Mouse (Mus musculus) lung, postnatal 0 days (tissue): ENCODE data around the gene Aff1. TPM values are rescaled to one million over a fixed set of nuclear protein-coding genes. Genes with fewer than 3 reads are reported as not detected.
A peak's percentile ranks its signal among the peaks of the same experiment; 100 is the strongest.

Experiments used
- ATAC-seq: fragments of 200-750 bp; cut with Nextera tagmentation; 2 replicates; pipeline ENCODE4 v1.8.0; 2017; ENCODE audit warnings: moderate library complexity
- DNase-seq: peaks from one replicate; pipeline ENCODE4 v3.0.0-alpha.2; 2016; ENCODE audit warnings: low spot score
- H3K27ac ChIP-seq: fragments of 300-500 bp; sonication (generic); 2 replicates; pipeline ENCODE4 v1.5.1; 2014; ENCODE audit warnings: antibody characterized with exemption, mild to moderate bottlenecking, low read length, mixed read lengths
- H3K27me3 ChIP-seq: fragments of 300-500 bp; sonication (generic); replicated peaks from 2 replicates; pipeline ENCODE4 v1.6.1; 2014; ENCODE audit warnings: low read length, mixed read lengths; ENCODE audit not compliant: insufficient read depth
- H3K36me3 ChIP-seq: fragments of 300-500 bp; sonication (generic); 2 replicates; pipeline ENCODE4 v1.6.1; 2014; ENCODE audit warnings: low read length, mixed read lengths; ENCODE audit not compliant: insufficient read depth
- H3K4me1 ChIP-seq: fragments of 300-500 bp; sonication (generic); 2 replicates; pipeline ENCODE4 v1.6.1; 2014; ENCODE audit warnings: antibody characterized with exemption, low read depth, low read length, mixed read lengths; ENCODE audit not compliant: insufficient read depth
- H3K4me2 ChIP-seq: fragments of 300-500 bp; sonication (generic); replicated peaks from 2 replicates; pipeline ENCODE4 v1.6.1; 2014; ENCODE audit warnings: low read depth, mild to moderate bottlenecking, low read length, moderate library complexity, mixed read lengths
- H3K4me3 ChIP-seq: fragments of 300-500 bp; sonication (generic); 2 replicates; pipeline ENCODE4 v1.5.1; 2014; ENCODE audit warnings: low read depth, low read length
- H3K9ac ChIP-seq: fragments of 300-500 bp; sonication (generic); replicated peaks from 2 replicates; pipeline ENCODE4 v1.6.1; 2014; ENCODE audit warnings: low read depth, mild to moderate bottlenecking
- H3K9me3 ChIP-seq: fragments of 300-500 bp; sonication (generic); 2 replicates; pipeline ENCODE4 v1.6.1; 2016; ENCODE audit warnings: low read length, mixed read lengths
- CTCF ChIP-seq: IDR thresholded peaks from 2 replicates; pipeline ENCODE4 v1.5.1; 2016; ENCODE audit warnings: antibody characterized with exemption, mild to moderate bottlenecking
- EP300 ChIP-seq: IDR thresholded peaks from 2 replicates; pipeline ENCODE4 v1.6.1; 2016; ENCODE audit warnings: antibody characterized with exemption, mild to moderate bottlenecking, control low read depth
- WGBS: fragments of 180-500 bp; shearing (Covaris S2); extraction: QIAGEN DNeasy Blood & Tissue Kit; methylation state at CpG from one replicate; pipeline ENCODE4 v1.1.7; 2014; 5-methylcytosine and 5-hydroxymethylcytosine counted together
- polyA plus RNA-seq: library from polyadenylated mRNA; unstranded; fragments of >200 nt; fragmentation: Nextera tagmentation; extraction: Ambion mirVana; gene quantifications from 2 replicates; pipeline ENCODE4 v1.2.1, GENCODE M21; 2015

Aff1 gene
- polyA plus RNA-seq, 1 experiment from 2014 or later = 9.4 TPM

GRCm38 (mm10) chr5:103740093-103740902 is 48.1 kb downstream of the Aff1 start:
- Histone ChIP-seq H3K4me3 (no peak overlapping the region), H3K27me3 (no peaks in the 10 kb centered on the region), H3K4me1 (no peaks in the 10 kb centered on the region), H3K9me3 (no peaks in the 10 kb centered on the region), H3K36me3 (no peaks in the 10 kb centered on the region), H3K4me2 (no peak overlapping the region), H3K27ac (no peak overlapping the region), H3K9ac (no peak overlapping the region)
- 53% methylated on average over 5 of the region's 5 CpGs for WGBS
- ATAC-seq = no peak
- TF ChIP-seq CTCF (no peak), EP300 (no peak)
- DNase-seq = no peak

- H3K4me2 ChIP-seq = no peak overlapping the region
- H3K9ac ChIP-seq = no peak overlapping the region
- H3K4me1 ChIP-seq = no peaks in the 10 kb centered on the region
- ATAC-seq = no peak
- no peaks in the 10 kb centered on the region for H3K36me3 ChIP-seq
- no peaks in the 10 kb centered on the region for H3K27me3 ChIP-seq
- no peak overlapping the region for H3K27ac ChIP-seq
- H3K4me3 ChIP-seq = no peak overlapping the region
- DNase-seq = no peak
- WGBS = 85% methylated on average over 1 of the region's 1 CpGs
- H3K9me3 ChIP-seq = no peaks in the 10 kb centered on the region
- TF ChIP-seq EP300 (no peak), CTCF (no peak)
Measured at GRCm38 (mm10) chr5:103740903-103741246, 48.7 kb downstream of the Aff1 start.

GRCm38 (mm10) chr5:103741443-103741842 is 49.3 kb downstream of the Aff1 start:
- DNase-seq (no peak), ATAC-seq (no peak)
- Histone ChIP-seq H3K27me3 (no peaks in the 10 kb centered on the region), H3K9me3 (no peaks in the 10 kb centered on the region), H3K4me1 (no peaks in the 10 kb centered on the region), H3K4me2 (no peak overlapping the region), H3K4me3 (no peak overlapping the region), H3K9ac (no peak overlapping the region), H3K36me3 (no peaks in the 10 kb centered on the region), H3K27ac (no peak overlapping the region)
- 43% methylated on average over 1 of the region's 1 CpGs for WGBS
- TF ChIP-seq CTCF (peak; percentile 14; the same call in 1 of the 2 replicates), EP300 (no peak)

GRCm38 (mm10) chr5:103741992-103742391 is 49.8 kb downstream of the Aff1 start:
- 63% methylated on average over 2 of the region's 2 CpGs for WGBS
- peak; percentile 16; the same call in 1 of the 2 replicates for ATAC-seq
- Histone ChIP-seq H3K27ac (no peak overlapping the region), H3K36me3 (no peaks in the 10 kb centered on the region), H3K9ac (no peak overlapping the region), H3K4me2 (no peak overlapping the region), H3K4me3 (no peak overlapping the region), H3K4me1 (no peaks in the 10 kb centered on the region), H3K27me3 (no peaks in the 10 kb centered on the region), H3K9me3 (no peaks in the 10 kb centered on the region)
- TF ChIP-seq CTCF = no peak
- no peak for TF ChIP-seq EP300
- DNase-seq = no peak

GRCm38 (mm10) chr5:103744531-103744930 is 52.4 kb downstream of the Aff1 start:
- TF ChIP-seq EP300 (peak; percentile 35; the same call in 1 of the 2 replicates), CTCF (no peak)
- Histone ChIP-seq H3K27me3 (no peaks in the 10 kb centered on the region), H3K9ac (no peak overlapping the region), H3K4me2 (no peak overlapping the region), H3K4me1 (no peaks in the 10 kb centered on the region), H3K36me3 (no peaks in the 10 kb centered on the region), H3K9me3 (no peaks in the 10 kb centered on the region), H3K4me3 (no peak overlapping the region), H3K27ac (no peak overlapping the region)
- peak; percentile 59 for DNase-seq
- 43% methylated on average over 6 of the region's 6 CpGs for WGBS
- ATAC-seq = 0 out of 2 replicates have a peak, but pooled peaks have one; percentile 30

- Histone ChIP-seq H3K9me3 (no peaks in the 10 kb centered on the region), H3K27me3 (no peaks in the 10 kb centered on the region), H3K9ac (no peak overlapping the region), H3K36me3 (no peaks in the 10 kb centered on the region), H3K27ac (no peak overlapping the region), H3K4me2 (no peak overlapping the region), H3K4me1 (no peaks in the 10 kb centered on the region), H3K4me3 (no peak overlapping the region)
- DNase-seq = no peak
- TF ChIP-seq CTCF = no peak
- TF ChIP-seq EP300 = no peak
- 48% methylated on average over 1 of the region's 1 CpGs for WGBS
- no peak for ATAC-seq
Measured at GRCm38 (mm10) chr5:103745635-103746034, 53.5 kb downstream of the Aff1 start.
